Comparison of ENCODE assay signal across 29 mouse cellular contexts in genomic region chr5:135782901-135783300, GRCm38 (mm10). TPM values are rescaled to one million over a fixed set of nuclear protein-coding genes. Genes with fewer than 3 reads are reported as not detected.
DNase-seq lines count a peak whose midpoint lies in the region; ATAC-seq and TF ChIP-seq lines count a peak whose summit lies in the region.
"Had no signal": no experiment of that assay in that cellular context is flagged by ENCODE, and none has a peak within 500 bp of the region (broad histone marks: within the 10 kb centered on the region; RNA-seq: fewer than 3 reads in every experiment).

No protein-coding gene starts in this region.

- no peaks in the 10 kb centered on the region for H3K9me3 ChIP-seq in heart, embryonic 13.5 days
- no peaks in the 10 kb centered on the region for H3K9me3 ChIP-seq in intestine, postnatal 0 days (ENCODE audit: control insufficient read depth)
- H3K9me3 ChIP-seq: embryonic facial prominence, embryonic 12.5 days; embryonic facial prominence, embryonic 15.5 days; heart, embryonic 10.5 days; hindbrain, embryonic 10.5 days; hindbrain, embryonic 13.5 days had no signal

- 75% methylated on average over 4 of the region's 4 CpGs for WGBS in heart, embryonic 13.5 days
- WGBS in liver, adult 2 months: 20% methylated on average over 4 of the region's 4 CpGs
- WGBS in intestine, postnatal 0 days: 56% methylated on average over 4 of the region's 4 CpGs

- H3K4me2 ChIP-seq in heart, embryonic 13.5 days: no peak overlapping the region
- H3K4me2 ChIP-seq in intestine, postnatal 0 days (replicated peaks; ENCODE audit: low read depth): no peak overlapping the region
- H3K4me2 ChIP-seq: embryonic facial prominence, embryonic 12.5 days; embryonic facial prominence, embryonic 15.5 days; hindbrain, embryonic 13.5 days had no signal

- H3K4me1 ChIP-seq in heart, embryonic 13.5 days: peaks cover 35% of the 10 kb centered on the region
- peaks cover 29% of the 10 kb centered on the region for H3K4me1 ChIP-seq in liver, adult 2 months (ENCODE audit: control insufficient read depth, insufficient read depth, low read length)
- peaks cover 3% of the 10 kb centered on the region; the same call in 1 of the 2 replicates for H3K4me1 ChIP-seq in intestine, postnatal 0 days (replicated peaks; ENCODE audit: control insufficient read depth, insufficient read depth, low read length)

- H3K27me3 ChIP-seq in heart, embryonic 13.5 days (replicated peaks): no peaks in the 10 kb centered on the region
- no peaks in the 10 kb centered on the region for H3K27me3 ChIP-seq in liver, adult 2 months (ENCODE audit: control insufficient read depth, insufficient read depth, low read length)
- H3K27me3 ChIP-seq in intestine, postnatal 0 days (replicated peaks; ENCODE audit: control insufficient read depth, insufficient read depth, low read length): no peaks in the 10 kb centered on the region
- H3K27me3 ChIP-seq: embryonic facial prominence, embryonic 12.5 days; embryonic facial prominence, embryonic 15.5 days; hindbrain, embryonic 13.5 days had no signal

- H3K79me2 ChIP-seq in liver, adult 2 months (ENCODE audit: control insufficient read depth, insufficient read depth, low read length): peaks cover 18% of the 10 kb centered on the region; the same call in 1 of the 2 replicates

- intact Hi-C loops in heart, postnatal 14 days (cut with DNase I): no loop called here
- intact Hi-C loops in left cerebral cortex, postnatal 14 days (cut with DNase I): no loop called here

- H3K4me3 ChIP-seq in heart, embryonic 13.5 days: no peak overlapping the region
- no peak overlapping the region for H3K4me3 ChIP-seq in liver, adult 2 months (ENCODE audit: insufficient read depth, low read depth, low read length)
- H3K4me3 ChIP-seq in intestine, postnatal 0 days (ENCODE audit: low read depth, low read length): no peak overlapping the region
- H3K4me3 ChIP-seq: embryonic facial prominence, embryonic 12.5 days; embryonic facial prominence, embryonic 15.5 days; gastrocnemius, adult 2 months; heart, embryonic 10.5 days; hindbrain, embryonic 10.5 days; hindbrain, embryonic 13.5 days had no signal

- TF ChIP-seq CTCF in liver, adult 2 months (IDR thresholded peaks at IDR 0.05; ENCODE audit: low read depth, low read length): no peak
- no peak for TF ChIP-seq CTCF in intestine, postnatal 0 days (IDR thresholded peaks at IDR 0.05; ENCODE audit: low read depth)

- no peak for ATAC-seq in heart, embryonic 13.5 days (ENCODE audit: extremely low read depth, insufficient number of reproducible peaks, low FRiP score, low TSS enrichment)
- ATAC-seq in intestine, postnatal 0 days: peak; percentile 36
- ATAC-seq: forebrain, embryonic 14.5 days; forebrain, postnatal 0 days; hindbrain, embryonic 16.5 days had no signal

- H3K36me3 ChIP-seq in heart, embryonic 13.5 days: peaks cover 81% of the 10 kb centered on the region
- H3K36me3 ChIP-seq in liver, adult 2 months (ENCODE audit: control insufficient read depth, insufficient read depth, low read length): peaks cover 45% of the 10 kb centered on the region
- peaks cover 50% of the 10 kb centered on the region for H3K36me3 ChIP-seq in intestine, postnatal 0 days (ENCODE audit: control insufficient read depth, insufficient read depth)

- H3K27ac ChIP-seq in heart, embryonic 13.5 days (replicated peaks): no peak overlapping the region
- H3K27ac ChIP-seq in liver, adult 2 months (replicated peaks; ENCODE audit: insufficient read depth, low read depth, low read length): peak overlapping the region; percentile 55
- peak overlapping the region; percentile 73 for H3K27ac ChIP-seq in intestine, postnatal 0 days (ENCODE audit: low read depth, low read length)
- H3K27ac ChIP-seq: embryonic facial prominence, embryonic 12.5 days; embryonic facial prominence, embryonic 15.5 days; gastrocnemius, adult 2 months; heart, embryonic 10.5 days; hindbrain, embryonic 10.5 days; hindbrain, embryonic 13.5 days had no signal

- H3K9ac ChIP-seq in heart, embryonic 13.5 days: peak overlapping the region; percentile 28; the same call in 1 of the 2 replicates
- no peak overlapping the region for H3K9ac ChIP-seq in liver, adult 2 months (ENCODE audit: low read depth, low read length)
- H3K9ac ChIP-seq in intestine, postnatal 0 days (ENCODE audit: low read depth, low read length): no peak overlapping the region
- H3K9ac ChIP-seq: embryonic facial prominence, embryonic 12.5 days; embryonic facial prominence, embryonic 15.5 days; forebrain, postnatal 0 days; hindbrain, embryonic 13.5 days had no signal

- no peak for DNase-seq in heart, postnatal 14 days
- DNase-seq in liver, adult 2 months (ENCODE audit: extremely low read depth, low read depth, low spot score): peak; percentile 99
- no peak for DNase-seq in liver
- peak; percentile 67 for DNase-seq in yolk sac, embryonic 10.5 days (ENCODE audit: low spot score)
- DNase-seq in left cerebral cortex, postnatal 14 days (ENCODE audit: low spot score in 2 of 2): no peak
- DNase-seq: adrenal gland, adult 2 months; adrenal gland, postnatal 14 days; B cell, adult 2 months; cerebellum, adult 11 months; cerebellum, adult 2 months; cerebellum, adult 9-11 months; cerebellum, postnatal 25 days; forebrain, postnatal 0 days; gastrocnemius, adult 2 months; gastrocnemius, postnatal 14 days; heart, postnatal 36 days had no signal

- TF ChIP-seq POLR2A in liver, adult 2 months (IDR thresholded peaks at IDR 0.05; ENCODE audit: extremely low read depth, insufficient read depth, low read length): no peak

RNA-seq across cellular contexts. Expression of gene Mdh2, which starts 4.6 kb away (rescaled TPM):
- 966 and 1,014 TPM in 2 replicates for polyA plus RNA-seq in heart, embryonic 13.5 days (2015; fragmentation: Nextera tagmentation; extraction: Ambion mirVana)
- 1,000 to 10,000 TPM; 1,831 to 1,920 TPM for total RNA-seq in heart, postnatal 14 days (2021)
- total RNA-seq in liver, adult 2 months (2014; rRNA removed): 108 and 176 TPM in 2 replicates
- polyA plus RNA-seq in liver, adult 2 months (2012; rRNA removed): 361 and 418 TPM in 2 replicates
- 798 and 872 TPM in 2 replicates for polyA plus RNA-seq in intestine, postnatal 0 days (2015; fragmentation: Nextera tagmentation; extraction: Ambion mirVana)
- 100 to 1,000 TPM; 472 to 478 TPM for total RNA-seq in left cerebral cortex, postnatal 14 days (2021)

RNA-seq across cellular contexts. Expression of gene Styxl1, which starts 4.7 kb away (rescaled TPM):
- 0.29 TPM in 1 of 2 replicates, not detected in the other for polyA plus RNA-seq in heart, embryonic 13.5 days (2015; fragmentation: Nextera tagmentation; extraction: Ambion mirVana)
- total RNA-seq in heart, postnatal 14 days (2021): under 1 TPM in 1 of 2 experiments, not detected in 1; 0.34 TPM
- 0.13 and 0.18 TPM in 2 replicates for total RNA-seq in liver, adult 2 months (2014; rRNA removed)
- 0.22 and 0.23 TPM in 2 replicates for polyA plus RNA-seq in liver, adult 2 months (2012; rRNA removed)
- polyA plus RNA-seq in intestine, postnatal 0 days (2015; fragmentation: Nextera tagmentation; extraction: Ambion mirVana): 0.21 and 0.27 TPM in 2 replicates
- total RNA-seq in left cerebral cortex, postnatal 14 days (2021): not detected
- total RNA-seq: common myeloid progenitor, adult 5-6 weeks; gastrocnemius, adult 2 months; gastrocnemius, postnatal 14 days; heart, postnatal 36 days; MEL had no signal
- polyA plus RNA-seq: forebrain, embryonic 11.5 days had no signal

RNA-seq across cellular contexts. Expression of gene Srrm3, which starts 23.8 kb away (rescaled TPM):
- 0.06 and 0.13 TPM in 2 replicates for polyA plus RNA-seq in heart, embryonic 13.5 days (2015; fragmentation: Nextera tagmentation; extraction: Ambion mirVana)
- under 1 TPM in 1 of 2 experiments, not detected in 1; 0.10 TPM for total RNA-seq in heart, postnatal 14 days (2021)
- not detected in 2 replicates for total RNA-seq in liver, adult 2 months (2014; rRNA removed)
- polyA plus RNA-seq in liver, adult 2 months (2012; rRNA removed): not detected in 2 replicates
- polyA plus RNA-seq in intestine, postnatal 0 days (2015; fragmentation: Nextera tagmentation; extraction: Ambion mirVana): 0.82 and 0.91 TPM in 2 replicates
- 10 to 100 TPM; 95.2 to 95.9 TPM for total RNA-seq in left cerebral cortex, postnatal 14 days (2021)
- total RNA-seq: common myeloid progenitor, adult 5-6 weeks; gastrocnemius, adult 2 months; gastrocnemius, postnatal 14 days; heart, postnatal 36 days; MEL had no signal
- polyA plus RNA-seq: heart, postnatal 0 days had no signal

RNA-seq across cellular contexts. Expression of gene Tmem120a, which starts 38.7 kb away (rescaled TPM):
- 30.8 and 32.0 TPM in 2 replicates for polyA plus RNA-seq in heart, embryonic 13.5 days (2015; fragmentation: Nextera tagmentation; extraction: Ambion mirVana)
- total RNA-seq in heart, postnatal 14 days (2021): 10 to 100 TPM in 1 of 2 experiments, 1 to 10 TPM in 1; 10.0 to 10.3 TPM
- 55.2 and 58.1 TPM in 2 replicates for total RNA-seq in liver, adult 2 months (2014; rRNA removed)
- 52.9 and 76.6 TPM in 2 replicates for polyA plus RNA-seq in liver, adult 2 months (2012; rRNA removed)
- 127 and 132 TPM in 2 replicates for polyA plus RNA-seq in intestine, postnatal 0 days (2015; fragmentation: Nextera tagmentation; extraction: Ambion mirVana)
- 10 to 100 TPM; 15.9 to 17.4 TPM for total RNA-seq in left cerebral cortex, postnatal 14 days (2021)

Comparison
In these comparisons a context has a peak if more than half of its experiments do, and no peak if none do; other contexts are left out.
1. DNase-seq: peak in liver, adult 2 months (single experiment) and yolk sac, embryonic 10.5 days (single experiment); none in heart, postnatal 14 days (0 of 2), liver (single experiment) and left cerebral cortex, postnatal 14 days (0 of 2).
2. RNA of gene Srrm3, which starts 23.8 kb away (total RNA-seq): 95.2 to 95.9 TPM in left cerebral cortex, postnatal 14 days; 0.10 TPM in heart, postnatal 14 days and not detected in liver, adult 2 months; every median in the first group is over 10 times any median in the second.